Mouse (Mus musculus): ENCODE results near the gene Dnajb6. TPM values are rescaled to one million over a fixed set of nuclear protein-coding genes. Genes with fewer than 3 reads are reported as not detected.
"Not testable (repeated sequence)": the region's sequence is repeated elsewhere in the genome, so short reads cannot be mapped to it uniquely, and the experiment has no call there.

Gene Dnajb6
- polyA plus RNA-seq, 1 experiment from 2014 or later, result 271 TPM

- Histone ChIP-seq H3K9ac (no peak overlapping the region), H3K4me1 (no peaks in the 10 kb centered on the region), H3K4me2 (replicated peaks) (no peak overlapping the region), H3K36me3 (peaks cover 43% of the 10 kb centered on the region), H3K4me3 (no peak overlapping the region), H3K27me3 (replicated peaks) (no peaks in the 10 kb centered on the region), H3K9me3 (no peaks in the 10 kb centered on the region), H3K27ac (no peak overlapping the region)
- WGBS, result 80% methylated on average over 2 of the region's 2 CpGs
- ATAC-seq (ENCODE audit: low FRiP score, low read depth), result no peak
Observed at GRCm38 (mm10) chr5:29772038-29772437, 36.5 kb downstream of the Dnajb6 start.

DNA sequence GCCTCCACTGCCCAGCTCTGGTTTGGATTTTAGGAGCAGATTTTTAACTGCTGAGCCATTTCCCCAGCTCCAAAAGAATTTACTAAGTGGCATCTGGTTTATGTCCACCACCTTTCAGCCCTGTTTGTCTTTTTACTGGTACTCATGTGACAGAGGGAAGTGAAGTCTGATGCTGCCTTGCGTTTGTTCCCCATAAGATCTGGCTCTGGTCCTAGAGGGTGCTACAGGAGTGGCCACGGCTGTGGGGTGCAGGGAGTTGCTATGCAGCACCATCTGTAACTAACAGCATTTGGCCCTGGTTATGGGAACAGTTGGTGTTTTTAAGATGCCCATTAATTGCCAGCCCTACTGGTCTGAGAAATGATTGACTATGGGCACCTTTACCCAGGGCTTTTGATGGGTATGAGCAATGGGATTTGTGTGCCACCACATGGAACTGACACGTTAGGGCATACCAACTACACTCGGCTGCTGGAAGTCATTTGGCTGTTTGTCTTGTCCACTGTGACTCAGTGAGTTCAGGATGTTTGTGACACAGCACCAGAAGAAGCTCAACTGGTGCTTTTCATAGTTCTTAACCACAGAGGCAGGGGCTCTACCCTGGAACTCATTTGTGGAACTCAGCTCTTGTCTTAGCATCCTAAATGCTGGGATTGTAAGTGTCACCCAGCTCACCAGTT is 37.3 kb downstream of the Dnajb6 start:
- H3K9ac ChIP-seq, result no peak overlapping the region
- no peak for ATAC-seq (ENCODE audit: low FRiP score, low read depth)
- H3K36me3 ChIP-seq, result peaks cover 40% of the 10 kb centered on the region
- H3K4me2 ChIP-seq (replicated peaks), result no peak overlapping the region
- H3K9me3 ChIP-seq, result no peaks in the 10 kb centered on the region
- WGBS, result 88% methylated on average over 4 of the region's 4 CpGs
- H3K4me1 ChIP-seq, result no peaks in the 10 kb centered on the region
- no peaks in the 10 kb centered on the region for H3K27me3 ChIP-seq (replicated peaks)
- H3K4me3 ChIP-seq, result no peak overlapping the region
- H3K27ac ChIP-seq, result no peak overlapping the region

DNA sequence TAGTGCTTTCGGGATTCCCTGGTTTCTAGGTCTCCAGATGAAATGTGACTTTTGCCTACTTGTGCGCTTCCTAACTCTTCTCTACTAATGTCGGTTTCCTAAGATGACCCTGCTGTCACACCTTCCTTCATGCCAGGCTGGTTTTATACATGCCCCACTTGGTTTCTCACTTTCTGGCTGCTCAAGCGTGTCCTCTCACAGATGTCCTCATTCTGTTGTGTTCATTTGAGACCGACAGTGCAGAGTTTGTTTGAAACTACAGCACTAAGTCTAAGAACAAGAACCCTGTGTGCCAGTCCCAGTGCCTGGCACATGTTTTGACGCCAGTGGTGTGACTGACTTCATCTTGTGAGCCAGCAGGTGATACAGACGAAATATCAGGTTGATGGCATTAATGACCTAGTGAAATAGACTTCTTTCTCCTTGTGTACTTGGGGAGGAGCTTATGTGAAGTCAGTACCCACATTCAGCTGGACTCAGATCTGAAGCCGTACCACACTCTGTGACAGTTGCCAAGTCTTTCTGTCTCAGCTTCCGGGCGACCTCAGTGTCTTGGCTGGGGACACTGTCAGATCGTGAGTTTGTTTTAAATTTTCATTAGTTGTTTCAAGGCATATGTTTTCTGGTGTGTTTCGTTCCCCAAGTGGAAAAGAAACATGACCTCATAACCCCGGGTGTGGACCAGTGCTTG is 38.1 kb downstream of the Dnajb6 start:
- peaks cover 42% of the 10 kb centered on the region for H3K36me3 ChIP-seq
- 90% methylated on average over 13 of the region's 13 CpGs for WGBS

DNA sequence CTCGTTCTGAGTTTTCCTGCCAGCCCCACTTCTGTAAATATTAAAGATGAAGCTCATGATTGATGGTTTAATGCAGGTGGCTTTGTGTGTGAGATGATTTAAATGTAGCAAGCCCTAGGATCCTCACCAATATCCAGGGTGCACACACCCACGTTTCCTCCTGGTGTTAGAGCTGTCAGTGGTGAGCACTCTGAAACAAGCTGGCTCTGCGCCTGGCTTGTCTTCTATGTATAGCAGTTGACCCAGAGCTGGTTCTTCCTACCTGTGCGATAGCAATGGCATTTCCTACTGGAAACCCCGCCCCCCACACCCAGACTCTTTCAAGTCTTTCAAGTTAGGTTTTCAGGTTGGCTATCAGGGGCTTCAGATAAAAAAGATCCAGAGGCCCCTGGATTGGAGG is 39.9 kb downstream of the Dnajb6 start:
- H3K36me3 ChIP-seq, result peaks cover 47% of the 10 kb centered on the region
- H3K4me1 ChIP-seq, result no peaks in the 10 kb centered on the region
- H3K9me3 ChIP-seq, result no peaks in the 10 kb centered on the region
- H3K4me3 ChIP-seq, result no peak overlapping the region
- H3K27ac ChIP-seq, result no peak overlapping the region
- no peaks in the 10 kb centered on the region for H3K27me3 ChIP-seq (replicated peaks)
- no peak overlapping the region for H3K4me2 ChIP-seq (replicated peaks)
- no peak overlapping the region for H3K9ac ChIP-seq
- no peak for ATAC-seq (ENCODE audit: low FRiP score, low read depth)
- 92% methylated on average over 5 of the region's 5 CpGs for WGBS

More for the DNA sequence above, 38.1 kb downstream of the Dnajb6 start:
- Histone ChIP-seq H3K9ac (no peak overlapping the region), H3K27ac (no peak overlapping the region), H3K27me3 (replicated peaks) (no peaks in the 10 kb centered on the region), H3K4me2 (replicated peaks) (no peak overlapping the region), H3K4me3 (no peak overlapping the region), H3K9me3 (no peaks in the 10 kb centered on the region), H3K4me1 (no peaks in the 10 kb centered on the region)
- no peak for ATAC-seq (ENCODE audit: low FRiP score, low read depth)

- 98% methylated on average over 6 of the region's 6 CpGs for WGBS
- Histone ChIP-seq H3K9me3 (no peaks in the 10 kb centered on the region), H3K9ac (no peak overlapping the region), H3K4me3 (no peak overlapping the region), H3K4me1 (no peaks in the 10 kb centered on the region), H3K27me3 (replicated peaks) (no peaks in the 10 kb centered on the region), H3K4me2 (replicated peaks) (no peak overlapping the region), H3K27ac (no peak overlapping the region), H3K36me3 (peaks cover 44% of the 10 kb centered on the region)
- ATAC-seq (ENCODE audit: low FRiP score, low read depth), result no peak
Observed at GRCm38 (mm10) chr5:29778029-29778428, 42.5 kb downstream of the Dnajb6 start.

DNA sequence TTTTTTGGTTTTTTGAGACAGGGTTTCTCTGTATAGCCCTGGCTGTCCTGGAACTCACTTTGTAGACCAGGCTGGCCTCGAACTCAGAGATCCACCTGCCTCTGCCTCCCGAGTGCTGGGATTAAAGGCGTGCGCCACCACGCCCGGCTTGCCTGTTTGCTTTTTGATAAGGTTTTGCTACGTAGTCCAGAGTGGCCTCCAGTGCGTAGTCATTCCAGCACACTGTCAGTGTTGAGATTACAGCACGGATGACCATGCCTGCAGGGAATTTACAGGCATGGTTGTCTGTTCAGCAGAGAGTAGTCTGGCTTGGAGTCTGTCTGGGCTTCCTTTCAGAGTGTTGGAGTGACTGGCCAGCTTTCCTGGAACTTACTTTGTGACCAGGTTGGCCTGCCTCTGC is 44.2 kb downstream of the Dnajb6 start:
- H3K4me2 ChIP-seq (replicated peaks); H3K9ac ChIP-seq; H3K9me3 ChIP-seq; H3K4me3 ChIP-seq; H3K27ac ChIP-seq; H3K4me1 ChIP-seq; H3K27me3 ChIP-seq (replicated peaks); ATAC-seq (ENCODE audit: low FRiP score, low read depth): not testable (repeated sequence)
- H3K36me3 ChIP-seq, result peaks cover 40% of the 10 kb centered on the region
- 95% methylated on average over 9 of the region's 9 CpGs for whole genome bisulfite sequencing

- Histone ChIP-seq H3K36me3 (peaks cover 32% of the 10 kb centered on the region), H3K9me3 (no peaks in the 10 kb centered on the region), H3K27me3 (replicated peaks) (no peaks in the 10 kb centered on the region), H3K4me3 (no peak overlapping the region), H3K9ac (no peak overlapping the region), H3K27ac (no peak overlapping the region), H3K4me1 (no peaks in the 10 kb centered on the region), H3K4me2 (replicated peaks) (no peak overlapping the region)
- WGBS, result 95% methylated on average over 3 of the region's 3 CpGs
- ATAC-seq (ENCODE audit: low FRiP score, low read depth), result no peak
Observed at GRCm38 (mm10) chr5:29782261-29782660, 46.8 kb downstream of the Dnajb6 start.

GRCm38 (mm10) chr5:29784906-29785305 is 49.4 kb downstream of the Dnajb6 start:
- not testable (repeated sequence) for H3K27me3 ChIP-seq (replicated peaks); H3K4me3 ChIP-seq; H3K9me3 ChIP-seq; ATAC-seq (ENCODE audit: low FRiP score, low read depth); H3K9ac ChIP-seq; H3K27ac ChIP-seq; H3K4me2 ChIP-seq (replicated peaks); H3K4me1 ChIP-seq
- peaks cover 14% of the 10 kb centered on the region for H3K36me3 ChIP-seq
- WGBS, result 95% methylated on average over 8 of the region's 13 CpGs

- not testable (repeated sequence) for H3K27ac ChIP-seq; H3K4me2 ChIP-seq (replicated peaks); H3K9ac ChIP-seq; H3K27me3 ChIP-seq (replicated peaks); H3K4me1 ChIP-seq; H3K9me3 ChIP-seq; ATAC-seq (ENCODE audit: low FRiP score, low read depth); H3K4me3 ChIP-seq; H3K36me3 ChIP-seq
- 94% methylated on average over 1 of the region's 11 CpGs for WGBS
Observed at GRCm38 (mm10) chr5:29785953-29786352, 50.5 kb downstream of the Dnajb6 start.

GRCm38 (mm10) chr5:29794933-29795332 is 59.4 kb downstream of the Dnajb6 start:
- not testable (repeated sequence) for H3K4me1 ChIP-seq; ATAC-seq (ENCODE audit: low FRiP score, low read depth); H3K4me3 ChIP-seq; H3K9me3 ChIP-seq; H3K36me3 ChIP-seq; H3K27me3 ChIP-seq (replicated peaks); H3K4me2 ChIP-seq (replicated peaks); H3K27ac ChIP-seq; H3K9ac ChIP-seq
- 92% methylated on average over 8 of the region's 8 CpGs for WGBS

DNA sequence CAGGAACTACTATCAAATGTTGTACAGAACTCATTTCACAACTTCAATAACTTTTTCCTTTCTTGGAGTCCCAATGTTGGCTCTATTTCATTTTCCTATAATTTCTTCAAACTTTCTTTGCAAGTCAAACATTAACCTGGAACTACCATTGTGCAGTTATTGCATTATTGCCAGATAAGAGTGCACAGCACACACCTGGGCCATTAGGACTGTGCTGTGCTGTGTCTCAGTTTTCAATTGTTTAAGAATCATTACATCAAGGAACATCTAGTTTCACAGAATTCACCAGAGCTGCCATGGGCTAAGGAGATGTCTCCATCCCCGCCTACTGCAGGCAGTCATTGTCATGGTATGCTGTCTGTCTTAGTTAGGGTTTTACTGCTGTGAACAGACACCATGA is 73.5 kb downstream of the Dnajb6 start:
- Histone ChIP-seq H3K4me3 (no peak overlapping the region), H3K36me3 (no peaks in the 10 kb centered on the region), H3K27ac (no peak overlapping the region), H3K9me3 (no peaks in the 10 kb centered on the region), H3K4me1 (no peaks in the 10 kb centered on the region), H3K27me3 (replicated peaks) (no peaks in the 10 kb centered on the region), H3K4me2 (replicated peaks) (no peak overlapping the region), H3K9ac (no peak overlapping the region)
- no peak for ATAC-seq (ENCODE audit: low FRiP score, low read depth)
- WGBS, result 82% methylated on average over 1 of the region's 1 CpGs

DNA sequence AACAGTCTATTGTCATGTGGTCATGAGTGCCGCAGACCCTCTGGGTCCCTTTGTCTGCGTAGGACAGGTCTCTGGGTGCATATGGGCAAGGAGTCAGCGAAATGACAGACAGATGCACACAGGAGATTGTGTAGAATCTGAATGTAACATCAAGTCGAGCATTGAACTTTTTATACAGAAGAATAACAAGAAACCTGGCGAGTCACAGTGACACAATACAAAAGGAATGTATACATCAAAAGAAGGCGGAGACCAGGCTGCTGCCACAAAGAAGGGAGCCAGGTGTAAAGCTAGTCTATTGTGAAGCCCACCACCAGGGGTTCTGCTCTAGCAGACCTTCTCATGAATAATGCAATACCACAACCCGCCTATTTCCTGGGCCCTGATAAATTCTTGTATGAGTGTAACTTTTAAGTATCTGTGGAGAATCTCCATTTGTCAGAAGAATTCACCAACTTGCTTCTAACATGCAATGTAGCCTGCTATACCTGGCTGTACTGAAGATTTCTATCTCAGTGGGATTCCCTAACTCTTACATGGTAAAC is 76.0 kb downstream of the Dnajb6 start:
- not testable (repeated sequence) for H3K9me3 ChIP-seq; ATAC-seq (ENCODE audit: low FRiP score, low read depth); H3K27ac ChIP-seq; H3K36me3 ChIP-seq; H3K27me3 ChIP-seq (replicated peaks); H3K4me2 ChIP-seq (replicated peaks); H3K4me3 ChIP-seq; H3K9ac ChIP-seq; H3K4me1 ChIP-seq
- WGBS, result 66% methylated on average over 7 of the region's 7 CpGs

Measured in neural tube, embryonic 12.5 days (tissue).